Mouse (Mus musculus) gastrocnemius, adult 2 months (tissue): Measurements from ENCODE around the gene Zfp423. TPM values are rescaled to one million over a fixed set of nuclear protein-coding genes. Genes with fewer than 3 reads are reported as not detected.

ENCODE experiments used
- DNase-seq: peaks from one replicate; pipeline ENCODE4 v3.0.0; 2022
- H3K27ac ChIP-seq: fragments of 200-600 bp; 2 replicates; pipeline ENCODE4 v1.8.1; 2022; ENCODE audit warnings: mild to moderate bottlenecking
- H3K4me3 ChIP-seq: fragments of 200-600 bp; 2 replicates; pipeline ENCODE4 v1.8.1; 2022; ENCODE audit warnings: mild to moderate bottlenecking, moderate library complexity
- CTCF ChIP-seq: fragments of 200-600 bp; IDR thresholded peaks from 2 replicates; pipeline ENCODE4 v1.8.1; 2022; ENCODE audit warnings: antibody characterized with exemption, mild to moderate bottlenecking, moderate library complexity
- intact Hi-C: fragments of 180-260 bp; cut with DNase I; formaldehyde crosslinking; loops from one replicate; pipeline ENCODE4 v1.15.1; 2025
- total RNA-seq, 2 experiments: library from RNA; stranded (reverse); gene quantifications; 2 replicates each; pipeline ENCODE4 v1.2.3; 2021

Zfp423 gene
- total RNA-seq, 2 experiments from 2014 or later = 13.0 to 15.6 TPM

GRCm38 (mm10) chr8:87702790-87703311, 256.5 kb downstream of the Zfp423 start:
- peak; percentile 76 for DNase-seq

GRCm38 (mm10) chr8:87702051-87702521, 257.3 kb downstream of the Zfp423 start:
- peak; percentile 79 for DNase-seq
- intact Hi-C loops = loop anchor here (5.0 kb wide), 1 partner anchor 40 kb away; no protein-coding TSS in a partner anchor
- peak overlapping the region; percentile 61 for H3K4me3 ChIP-seq

More at GRCm38 (mm10) chr8:87702790-87703311, 256.5 kb downstream of the Zfp423 start:
- H3K27ac ChIP-seq = peak overlapping the region; percentile 88
- peak overlapping the region; percentile 61 for H3K4me3 ChIP-seq
- no peak for TF ChIP-seq CTCF
- intact Hi-C loops = loop anchor here (5.0 kb wide), 1 partner anchor 41 kb away; no protein-coding TSS in a partner anchor

GRCm38 (mm10) chr8:87701583-87701982, 257.8 kb downstream of the Zfp423 start:
- Histone ChIP-seq H3K27ac (peak overlapping the region; percentile 88), H3K4me3 (peak overlapping the region; percentile 61)
- no peak for DNase-seq
- no peak for TF ChIP-seq CTCF
- intact Hi-C loops = loop anchor here (5.0 kb wide), 1 partner anchor 39 kb away; no protein-coding TSS in a partner anchor

More at GRCm38 (mm10) chr8:87702051-87702521, 257.3 kb downstream of the Zfp423 start:
- no peak for TF ChIP-seq CTCF
- H3K27ac ChIP-seq = peak overlapping the region; percentile 88

- TF ChIP-seq CTCF = no peak
- intact Hi-C loops = loop anchor here (5.0 kb wide), 1 partner anchor 38 kb away; no protein-coding TSS in a partner anchor
- H3K27ac ChIP-seq = no peak overlapping the region
- DNase-seq = no peak
- H3K4me3 ChIP-seq = no peak overlapping the region
Measured at GRCm38 (mm10) chr8:87700321-87700720, 259.1 kb downstream of the Zfp423 start.

- DNase-seq = no peak
- intact Hi-C loops = no loop called here
- no peak overlapping the region for H3K27ac ChIP-seq
- TF ChIP-seq CTCF = no peak
- no peak overlapping the region for H3K4me3 ChIP-seq
Measured at GRCm38 (mm10) chr8:87697127-87697526, 262.3 kb downstream of the Zfp423 start.

- intact Hi-C loops = no loop called here
- no peak for TF ChIP-seq CTCF
- no peak overlapping the region for H3K4me3 ChIP-seq
- DNase-seq = no peak
- no peak overlapping the region for H3K27ac ChIP-seq
Measured at GRCm38 (mm10) chr8:87693741-87694140, 265.7 kb downstream of the Zfp423 start.

- H3K27ac ChIP-seq = no peak overlapping the region
- intact Hi-C loops = no loop called here
- no peak for DNase-seq
- 0 out of 2 replicates have a peak overlapping the region, but pooled peaks have one; percentile 9 for H3K4me3 ChIP-seq
- no peak for TF ChIP-seq CTCF
Measured at GRCm38 (mm10) chr8:87690100-87691095, 269.0 kb downstream of the Zfp423 start.

- TF ChIP-seq CTCF = no peak
- no peak for DNase-seq
- intact Hi-C loops = no loop called here
- Histone ChIP-seq H3K4me3 (no peak overlapping the region), H3K27ac (no peak overlapping the region)
Measured at GRCm38 (mm10) chr8:87689192-87689591, 270.2 kb downstream of the Zfp423 start.

GRCm38 (mm10) chr8:87688348-87688747, 271.0 kb downstream of the Zfp423 start:
- no peak overlapping the region for H3K4me3 ChIP-seq
- intact Hi-C loops = no loop called here
- no peak overlapping the region for H3K27ac ChIP-seq

GRCm38 (mm10) chr8:87686986-87687698, 272.3 kb downstream of the Zfp423 start:
- Histone ChIP-seq H3K4me3 (no peak overlapping the region), H3K27ac (no peak overlapping the region)
- no peak for TF ChIP-seq CTCF
- intact Hi-C loops = no loop called here
- peak; percentile 44 for DNase-seq

More at GRCm38 (mm10) chr8:87688348-87688747, 271.0 kb downstream of the Zfp423 start:
- no peak for DNase-seq
- TF ChIP-seq CTCF = no peak

GRCm38 (mm10) chr8:87686026-87686425, 273.4 kb downstream of the Zfp423 start:
- no peak overlapping the region for H3K27ac ChIP-seq
- intact Hi-C loops = no loop called here
- no peak for DNase-seq
- H3K4me3 ChIP-seq = no peak overlapping the region
- no peak for TF ChIP-seq CTCF

GRCm38 (mm10) chr8:87685392-87685791, 274.0 kb downstream of the Zfp423 start:
- no peak overlapping the region for H3K4me3 ChIP-seq
- intact Hi-C loops = no loop called here
- DNase-seq = no peak
- H3K27ac ChIP-seq = no peak overlapping the region
- TF ChIP-seq CTCF = no peak
